Mouse (Mus musculus) activated CD4-positive, CD25-positive, alpha-beta regulatory T cell, adult 9 weeks (primary cell): ENCODE results near the gene Reg4. TPM values are rescaled to one million over a fixed set of nuclear protein-coding genes. Genes with fewer than 3 reads are reported as not detected.

Source experiments
- polyA plus RNA-seq: library from polyadenylated mRNA; unstranded; fragments of 100-300 nt; shearing (Covaris generic); gene quantifications from one replicate; pipeline ENCODE4 v1.2.1, GENCODE M21; 2017

Reg4 gene
- not detected for polyA plus RNA-seq

DNA sequence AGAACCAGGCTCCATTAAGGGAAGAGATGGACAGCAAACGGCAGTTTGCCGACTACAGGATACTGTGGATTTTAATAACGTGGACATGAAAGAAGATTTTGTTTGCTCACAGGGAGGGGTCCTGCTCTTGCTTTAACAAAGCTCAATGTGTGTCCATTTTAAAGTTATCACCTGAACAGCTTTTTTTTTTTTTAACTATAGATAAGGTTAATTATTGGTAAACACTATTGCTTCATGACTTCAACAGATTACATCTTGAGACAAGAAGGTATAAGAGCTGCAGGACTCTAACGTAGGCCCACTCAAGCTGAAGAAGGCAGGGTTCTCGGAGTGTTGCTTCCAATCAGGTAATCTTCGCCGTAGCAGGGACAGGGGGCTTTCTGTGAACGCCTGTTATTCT lies at the start of gene Reg4:
Gene Reg4 (plus strand): TSS at position 301 of the 400 bp plus-strand sequence.

GRCm38 (mm10) chr3:98280204-98280932 lies 58.4 kb downstream of the Reg4 start, which contains the start of gene Hmgcs2:
Gene Hmgcs2, plus strand, starts transcription at chr3:98280435.

Other genes with a start within 250 kb of the Reg4 start
- 11.8 TPM for gene Notch2, start 208.6 kb upstream of the Reg4 start, polyA plus RNA-seq
- not detected for gene Adam30, start 61.5 kb upstream of the Reg4 start, polyA plus RNA-seq
- not detected for gene Hmgcs2, start 58.3 kb downstream of the Reg4 start, polyA plus RNA-seq
- gene Phgdh, start 117.8 kb downstream of the Reg4 start, polyA plus RNA-seq, result 184 TPM
- not detected for gene Zfp697, start 160.3 kb downstream of the Reg4 start, polyA plus RNA-seq
- not detected for gene Gm4450, start 235.0 kb downstream of the Reg4 start, polyA plus RNA-seq